Mouse (Mus musculus) myocyte (in vitro differentiated cells): ENCODE results near the gene Zdhhc8.

Source experiments
- CEBPB ChIP-seq: IDR thresholded peaks from 2 replicates; pipeline ENCODE4 v1.6.1; 2011; ENCODE audit warnings: mild to moderate bottlenecking, moderate library complexity; ENCODE audit not compliant: poor library complexity, insufficient read depth, severe bottlenecking
- E2F4 ChIP-seq: IDR thresholded peaks from one replicate; pipeline ENCODE4 v1.6.1; 2011; ENCODE audit warnings: mild to moderate bottlenecking, control low read depth, moderate library complexity; ENCODE audit not compliant: insufficient read depth
- MAX ChIP-seq: IDR thresholded peaks from one replicate; pipeline ENCODE4 v1.6.1; 2011; ENCODE audit warnings: low read depth, mild to moderate bottlenecking, control low read depth
- MYOG ChIP-seq, 3 experiments: IDR thresholded peaks; one replicate each; pipeline ENCODE4 v1.6.1; 2011; ENCODE audit warnings: control low read depth in 2 of 3, low read depth in 2 of 3, mild to moderate bottlenecking in 2 of 3; ENCODE audit not compliant: insufficient read length in 2 of 3, control insufficient read depth in 1 of 3, insufficient read depth in 1 of 3
- POLR2A ChIP-seq: IDR thresholded peaks from one replicate; pipeline ENCODE4 v1.6.1; 2011; ENCODE audit warnings: low read depth, mild to moderate bottlenecking, control low read depth, moderate library complexity; ENCODE audit not compliant: insufficient read length
- POLR2AphosphoS2 ChIP-seq: IDR thresholded peaks from one replicate; pipeline ENCODE4 v1.6.1; 2011; ENCODE audit warnings: low read depth, control low read depth; ENCODE audit not compliant: insufficient read length
- REST ChIP-seq: IDR thresholded peaks from one replicate; pipeline ENCODE4 v1.6.1; 2011; ENCODE audit warnings: mild to moderate bottlenecking, control low read depth, moderate library complexity; ENCODE audit not compliant: insufficient read depth, insufficient read length
- SRF ChIP-seq: IDR thresholded peaks from one replicate; pipeline ENCODE4 v1.6.1; 2011; ENCODE audit warnings: low read depth; ENCODE audit not compliant: control insufficient read depth, insufficient read length
- TCF12 ChIP-seq: IDR thresholded peaks from one replicate; pipeline ENCODE4 v1.6.1; 2011; ENCODE audit warnings: mild to moderate bottlenecking, control low read depth; ENCODE audit not compliant: poor library complexity, insufficient read depth, severe bottlenecking
- USF1 ChIP-seq: IDR thresholded peaks from one replicate; pipeline ENCODE4 v1.6.1; 2011; ENCODE audit warnings: low read depth, mild to moderate bottlenecking, control low read depth, moderate library complexity

- no peak for TF ChIP-seq POLR2A
- no peak for TF ChIP-seq CEBPB
- TF ChIP-seq MAX = no peak
- TF ChIP-seq E2F4 = no peak
- TF ChIP-seq REST = no peak
- TF ChIP-seq USF1 = no peak
- TF ChIP-seq TCF12 = no peak
- TF ChIP-seq POLR2AphosphoS2 = no peak
- no peak for TF ChIP-seq SRF
- TF ChIP-seq MYOG (IDR thresholded peaks at IDR 0.05; ENCODE audit: control insufficient read depth in 1 of 3, insufficient read depth in 1 of 3, insufficient read length in 2 of 3, low read depth in 2 of 3) = no peak
These were observed 20.1 kb downstream of the Zdhhc8 start for GRCm38 (mm10) chr16:18214858-18215257.
